Mouse (Mus musculus) liver, embryonic 13.5 days (tissue): Measurements from ENCODE around the gene Tpcn2. TPM values are rescaled to one million over a fixed set of nuclear protein-coding genes. Genes with fewer than 3 reads are reported as not detected.

Experiments used
- ATAC-seq: fragments of 200-750 bp; cut with Nextera tagmentation; 2 replicates; pipeline ENCODE4 v1.8.0; 2017; ENCODE audit warnings: low read depth, mild to moderate bottlenecking, moderate number of reproducible peaks, moderate library complexity
- DNase-seq: peaks from one replicate; pipeline ENCODE4 v3.0.0; 2022
- H3K27ac ChIP-seq: fragments of 300-500 bp; sonication (generic); 2 replicates; pipeline ENCODE4 v1.5.1; 2015; ENCODE audit warnings: moderate library complexity, mild to moderate bottlenecking, inconsistent platforms
- H3K27me3 ChIP-seq: fragments of 300-500 bp; sonication (generic); 2 replicates; pipeline ENCODE4 v1.6.1; 2015; ENCODE audit warnings: mild to moderate bottlenecking, inconsistent platforms
- H3K36me3 ChIP-seq: fragments of 300-500 bp; sonication (generic); 2 replicates; pipeline ENCODE4 v1.6.1; 2015; ENCODE audit warnings: mild to moderate bottlenecking, inconsistent platforms
- H3K4me1 ChIP-seq: fragments of 300-500 bp; sonication (generic); replicated peaks from 2 replicates; pipeline ENCODE4 v1.6.1; 2015; ENCODE audit warnings: inconsistent platforms
- H3K4me2 ChIP-seq: fragments of 300-500 bp; sonication (generic); 2 replicates; pipeline ENCODE4 v1.6.1; 2015; ENCODE audit warnings: inconsistent platforms, mild to moderate bottlenecking, moderate library complexity
- H3K4me3 ChIP-seq: fragments of 300-500 bp; sonication (generic); replicated peaks from 2 replicates; pipeline ENCODE4 v1.5.1; 2015; ENCODE audit warnings: mild to moderate bottlenecking, inconsistent platforms
- H3K9ac ChIP-seq: fragments of 300-500 bp; sonication (generic); 2 replicates; pipeline ENCODE4 v1.6.1; 2015; ENCODE audit warnings: mild to moderate bottlenecking, inconsistent platforms
- H3K9me3 ChIP-seq: fragments of 300-500 bp; sonication (generic); replicated peaks from 2 replicates; pipeline ENCODE4 v1.6.1; 2016; ENCODE audit warnings: inconsistent platforms
- WGBS: fragments of 180-500 bp; shearing (Covaris S2); methylation state at CpG from one replicate; pipeline ENCODE4 v1.1.7; 2015; ENCODE audit not compliant: insufficient replicate concordance; 5-methylcytosine and 5-hydroxymethylcytosine counted together
- polyA plus RNA-seq: library from polyadenylated mRNA; unstranded; fragments of >200 nt; fragmentation: Nextera tagmentation; extraction: Ambion mirVana; gene quantifications from 2 replicates; pipeline ENCODE4 v1.2.1, GENCODE M21; 2015

Gene Tpcn2
- polyA plus RNA-seq, 1 experiment from 2014 or later = 1.9 TPM

DNA sequence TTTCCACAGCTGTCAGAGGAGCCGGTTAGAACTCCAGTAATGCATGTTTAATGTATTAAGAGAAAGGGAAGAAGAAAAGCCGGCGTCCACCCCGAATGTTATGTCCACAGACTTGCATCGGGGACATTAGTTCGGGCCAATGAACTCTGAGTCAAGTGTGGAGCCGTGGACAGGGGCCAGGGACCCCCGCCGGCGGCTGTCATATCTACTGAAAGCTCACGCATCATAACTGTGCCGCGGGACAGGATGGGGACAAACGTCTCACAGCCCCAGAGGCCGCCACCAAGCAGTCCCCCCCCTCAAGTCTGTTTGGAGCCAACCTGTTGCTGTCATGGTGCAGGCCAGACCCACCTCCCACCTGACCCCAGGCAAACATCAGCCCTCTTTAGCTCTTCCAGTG, 110.2 kb downstream of the Tpcn2 start:
- H3K9me3 ChIP-seq = no peaks in the 10 kb centered on the region
- no peak overlapping the region for H3K9ac ChIP-seq
- H3K36me3 ChIP-seq = no peaks in the 10 kb centered on the region
- no peak for DNase-seq
- no peaks in the 10 kb centered on the region for H3K4me1 ChIP-seq
- no peak overlapping the region for H3K4me2 ChIP-seq
- no peak for ATAC-seq
- WGBS = 63% methylated on average over 15 of the region's 15 CpGs
- no peak overlapping the region for H3K4me3 ChIP-seq
- H3K27ac ChIP-seq = no peak overlapping the region
- H3K27me3 ChIP-seq = peaks cover 9% of the 10 kb centered on the region; the same call in 1 of the 2 replicates

DNA sequence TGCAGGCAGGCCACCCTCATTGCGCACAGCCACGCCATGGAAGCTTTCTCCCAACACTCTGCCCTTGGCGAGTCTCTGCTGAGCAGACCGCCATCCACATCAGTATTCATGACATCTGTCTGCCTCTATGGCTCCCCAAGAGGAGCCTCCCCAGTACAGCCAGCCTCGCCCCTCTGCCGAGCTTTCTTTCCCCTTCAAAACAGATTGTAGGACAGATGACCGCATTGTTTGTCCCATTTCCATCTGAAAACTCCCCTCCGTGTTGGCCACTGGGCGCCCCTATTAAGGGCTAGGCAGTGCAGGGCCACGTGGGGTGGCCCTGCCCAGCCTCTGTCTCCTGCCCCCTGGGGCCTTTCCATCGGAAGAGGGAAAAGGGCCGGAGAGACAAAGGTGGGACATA, 110.7 kb downstream of the Tpcn2 start:
- WGBS = 26% methylated on average over 12 of the region's 12 CpGs
- Histone ChIP-seq H3K27me3 (peaks cover 9% of the 10 kb centered on the region; the same call in 1 of the 2 replicates), H3K4me1 (no peaks in the 10 kb centered on the region), H3K36me3 (no peaks in the 10 kb centered on the region), H3K9me3 (no peaks in the 10 kb centered on the region), H3K4me2 (no peak overlapping the region), H3K9ac (no peak overlapping the region), H3K27ac (no peak overlapping the region), H3K4me3 (no peak overlapping the region)
- DNase-seq = no peak
- no peak for ATAC-seq

DNA sequence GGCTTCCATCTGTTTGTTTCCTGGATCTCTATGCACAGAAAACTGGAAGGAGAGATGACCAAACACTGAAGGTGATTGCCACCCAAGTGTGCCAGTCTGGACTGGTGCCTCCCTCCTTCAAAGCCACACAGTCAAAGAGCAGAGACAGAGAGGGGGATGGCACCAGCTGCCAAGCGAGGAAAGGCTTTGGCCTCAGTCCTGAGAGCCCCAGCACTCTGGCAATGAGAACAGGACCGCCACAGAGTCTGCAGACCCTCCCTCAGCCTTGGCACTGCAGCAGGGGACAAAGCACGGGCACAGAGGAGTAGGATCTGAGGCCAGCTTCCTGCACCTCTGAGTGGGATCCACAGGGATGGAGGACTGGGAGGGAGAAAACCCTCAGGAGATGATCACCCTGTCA, 114.1 kb downstream of the Tpcn2 start:
- Histone ChIP-seq H3K4me2 (no peak overlapping the region), H3K36me3 (no peaks in the 10 kb centered on the region), H3K9ac (no peak overlapping the region), H3K4me3 (no peak overlapping the region), H3K27me3 (peaks cover 9% of the 10 kb centered on the region; the same call in 1 of the 2 replicates), H3K9me3 (no peaks in the 10 kb centered on the region), H3K4me1 (no peaks in the 10 kb centered on the region), H3K27ac (no peak overlapping the region)
- DNase-seq (no peak), ATAC-seq (no peak)
- 59% methylated on average over 3 of the region's 3 CpGs for whole genome bisulfite sequencing

DNA sequence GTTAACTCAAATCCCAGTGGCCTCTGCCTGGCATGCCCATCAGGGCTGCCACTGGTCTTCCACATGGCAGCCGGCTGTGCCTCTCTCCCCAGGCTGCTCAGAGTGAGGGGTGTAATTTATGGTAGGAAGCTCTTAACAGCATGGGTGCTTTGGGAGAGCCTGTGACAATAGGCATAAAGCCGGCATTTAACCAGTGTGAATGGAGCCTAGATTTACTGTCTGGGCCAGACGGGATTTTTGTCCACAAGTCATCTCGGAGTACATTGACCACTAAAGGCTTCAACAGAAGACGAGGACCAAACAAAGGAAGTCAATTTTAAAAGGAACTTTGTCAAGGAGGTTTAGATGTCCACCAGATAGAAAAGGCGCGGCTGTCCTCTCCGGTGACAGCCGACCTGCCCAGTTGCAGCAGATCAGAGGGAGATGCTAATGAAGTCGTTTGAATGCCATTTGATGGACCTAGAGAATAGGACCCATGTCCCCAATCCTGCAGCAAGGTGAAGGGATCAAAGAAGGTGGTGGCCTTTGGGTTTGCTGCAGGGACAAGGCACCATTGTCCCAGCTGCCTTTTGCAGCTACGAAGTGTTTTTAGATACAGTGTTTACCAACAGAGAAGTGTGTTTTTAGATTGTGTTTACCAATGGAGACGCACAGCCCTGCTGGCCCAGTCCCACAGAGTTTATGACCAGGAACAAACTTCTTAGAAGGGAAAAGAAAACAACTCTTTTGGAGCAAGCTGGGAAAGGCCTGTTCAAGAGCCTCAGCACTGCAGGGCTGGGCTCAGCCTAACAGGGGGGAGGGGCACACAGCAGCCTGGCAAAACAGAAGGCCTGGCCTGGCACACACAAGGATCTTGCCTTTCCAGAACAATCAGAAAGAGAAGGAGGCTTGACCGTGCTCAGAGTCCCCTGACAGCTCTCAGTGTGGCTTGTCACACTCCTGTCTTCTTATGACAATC, 124.2 kb downstream of the Tpcn2 start:
- ATAC-seq (no peak), DNase-seq (no peak)
- H3K4me3 ChIP-seq = no peak overlapping the region
- no peak overlapping the region for H3K4me2 ChIP-seq
- 51% methylated on average over 13 of the region's 13 CpGs for WGBS
- H3K9me3 ChIP-seq = no peaks in the 10 kb centered on the region
- no peaks in the 10 kb centered on the region for H3K36me3 ChIP-seq
- H3K27me3 ChIP-seq = no peaks in the 10 kb centered on the region
- no peak overlapping the region for H3K9ac ChIP-seq
- no peaks in the 10 kb centered on the region for H3K4me1 ChIP-seq
- no peak overlapping the region for H3K27ac ChIP-seq

DNA sequence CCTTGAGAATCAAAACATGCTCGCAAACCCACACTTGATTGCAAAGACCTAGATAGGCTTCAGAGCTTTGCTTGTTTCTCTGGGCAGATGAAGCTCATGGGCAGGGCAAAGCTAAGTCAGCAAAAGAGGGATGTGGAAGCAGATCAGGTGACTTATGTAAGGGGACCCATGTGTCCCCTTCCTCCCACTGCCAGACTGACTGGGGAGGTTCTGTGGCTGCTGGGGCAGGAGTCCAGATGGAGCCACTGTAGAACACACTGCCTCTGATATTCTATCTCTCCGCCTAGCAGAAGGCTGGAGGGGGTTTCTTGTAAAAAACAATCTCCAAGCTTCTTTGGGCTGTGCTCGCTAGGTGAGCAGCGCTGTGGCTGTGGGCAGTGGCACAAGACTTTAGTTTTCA, 128.1 kb downstream of the Tpcn2 start:
- no peak overlapping the region for H3K9ac ChIP-seq
- no peak for DNase-seq
- H3K4me3 ChIP-seq = no peak overlapping the region
- ATAC-seq = no peak
- H3K36me3 ChIP-seq = no peaks in the 10 kb centered on the region
- no peaks in the 10 kb centered on the region for H3K9me3 ChIP-seq
- H3K4me1 ChIP-seq = no peaks in the 10 kb centered on the region
- H3K27ac ChIP-seq = no peak overlapping the region
- H3K4me2 ChIP-seq = no peak overlapping the region
- no peaks in the 10 kb centered on the region for H3K27me3 ChIP-seq
- 60% methylated on average over 4 of the region's 4 CpGs for WGBS

DNA sequence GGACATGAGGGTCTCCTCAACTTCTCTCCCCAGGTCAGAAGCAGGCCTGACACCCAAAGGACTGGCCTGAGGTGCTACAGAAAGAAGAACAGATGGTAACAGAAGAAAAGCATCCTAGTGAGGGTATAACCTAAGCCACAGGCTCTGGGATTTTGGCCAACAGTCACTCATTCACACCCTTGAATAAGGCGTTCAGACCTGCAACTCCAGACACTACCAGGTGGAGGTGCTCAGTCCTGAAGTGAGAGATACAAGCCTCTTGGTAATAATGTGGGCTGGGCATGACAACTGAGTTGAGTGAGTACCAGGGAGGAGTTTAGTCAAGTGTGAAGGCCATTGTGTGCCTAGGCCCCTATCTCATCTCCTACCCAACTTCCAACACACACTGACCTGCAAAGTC, 129.7 kb downstream of the Tpcn2 start:
- no peak overlapping the region for H3K9ac ChIP-seq
- H3K27ac ChIP-seq = no peak overlapping the region
- no peaks in the 10 kb centered on the region for H3K36me3 ChIP-seq
- WGBS = 40% methylated on average over 1 of the region's 1 CpGs
- H3K27me3 ChIP-seq = no peaks in the 10 kb centered on the region
- no peaks in the 10 kb centered on the region for H3K4me1 ChIP-seq
- H3K4me2 ChIP-seq = no peak overlapping the region
- DNase-seq (no peak), ATAC-seq (no peak)
- no peak overlapping the region for H3K4me3 ChIP-seq
- no peaks in the 10 kb centered on the region for H3K9me3 ChIP-seq

DNA sequence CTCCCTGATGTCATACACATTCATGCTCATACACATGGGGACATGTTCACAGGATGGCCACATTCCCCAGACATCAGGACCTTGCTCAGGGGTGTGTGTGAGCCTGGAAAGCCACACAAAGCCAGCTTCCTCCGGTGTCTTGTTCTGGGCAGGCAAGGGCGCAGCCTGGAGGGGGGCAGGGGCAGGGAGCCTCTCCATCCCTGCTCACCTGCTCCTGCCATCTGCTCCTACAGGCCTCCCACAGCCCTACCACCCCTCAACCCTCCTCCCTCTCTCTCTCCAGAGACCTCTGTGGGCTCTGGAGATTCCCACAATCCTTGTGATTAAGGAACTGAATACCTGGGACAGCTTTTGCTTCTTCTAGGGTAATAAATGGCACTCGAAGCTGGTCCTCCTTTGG, 132.0 kb downstream of the Tpcn2 start:
- no peak overlapping the region for H3K4me3 ChIP-seq

DNA sequence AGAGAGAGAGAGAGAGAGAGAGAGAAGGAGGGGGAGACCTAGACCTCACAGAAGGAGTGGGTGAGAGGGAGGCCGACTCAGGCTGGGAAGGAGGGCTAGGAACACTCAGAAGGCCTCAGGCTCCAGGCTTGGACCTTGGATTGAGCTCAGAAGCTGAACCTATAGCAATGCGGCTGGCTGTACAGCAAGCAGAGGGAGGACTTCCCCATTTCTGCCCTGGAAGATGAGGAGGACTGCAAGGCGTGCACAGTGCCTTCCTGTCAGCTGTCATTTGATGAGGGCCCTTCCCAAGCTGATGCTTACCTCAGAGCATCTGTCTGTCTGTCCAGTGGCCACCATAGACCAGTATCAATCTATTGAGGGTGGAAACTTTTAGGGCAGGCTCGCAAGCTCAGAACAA, 134.9 kb downstream of the Tpcn2 start:
- H3K27me3 ChIP-seq = no peaks in the 10 kb centered on the region
- no peak overlapping the region for H3K4me2 ChIP-seq
- no peaks in the 10 kb centered on the region for H3K4me1 ChIP-seq
- H3K9ac ChIP-seq = no peak overlapping the region
- H3K4me3 ChIP-seq = no peak overlapping the region
- DNase-seq = no peak
- 29% methylated on average over 4 of the region's 4 CpGs for WGBS
- no peak overlapping the region for H3K27ac ChIP-seq
- ATAC-seq = no peak
- no peaks in the 10 kb centered on the region for H3K36me3 ChIP-seq
- H3K9me3 ChIP-seq = 0 out of 2 replicates have a peak, but pooled peaks cover 3% of the 10 kb centered on the region

More for the DNA sequence above, 132.0 kb downstream of the Tpcn2 start:
- Histone ChIP-seq H3K9me3 (0 out of 2 replicates have a peak, but pooled peaks cover 3% of the 10 kb centered on the region), H3K36me3 (no peaks in the 10 kb centered on the region), H3K4me2 (no peak overlapping the region), H3K27ac (no peak overlapping the region), H3K9ac (no peak overlapping the region), H3K27me3 (no peaks in the 10 kb centered on the region), H3K4me1 (no peaks in the 10 kb centered on the region)
- no peak for ATAC-seq
- no peak for DNase-seq
- 46% methylated on average over 3 of the region's 3 CpGs for whole genome bisulfite sequencing

DNA sequence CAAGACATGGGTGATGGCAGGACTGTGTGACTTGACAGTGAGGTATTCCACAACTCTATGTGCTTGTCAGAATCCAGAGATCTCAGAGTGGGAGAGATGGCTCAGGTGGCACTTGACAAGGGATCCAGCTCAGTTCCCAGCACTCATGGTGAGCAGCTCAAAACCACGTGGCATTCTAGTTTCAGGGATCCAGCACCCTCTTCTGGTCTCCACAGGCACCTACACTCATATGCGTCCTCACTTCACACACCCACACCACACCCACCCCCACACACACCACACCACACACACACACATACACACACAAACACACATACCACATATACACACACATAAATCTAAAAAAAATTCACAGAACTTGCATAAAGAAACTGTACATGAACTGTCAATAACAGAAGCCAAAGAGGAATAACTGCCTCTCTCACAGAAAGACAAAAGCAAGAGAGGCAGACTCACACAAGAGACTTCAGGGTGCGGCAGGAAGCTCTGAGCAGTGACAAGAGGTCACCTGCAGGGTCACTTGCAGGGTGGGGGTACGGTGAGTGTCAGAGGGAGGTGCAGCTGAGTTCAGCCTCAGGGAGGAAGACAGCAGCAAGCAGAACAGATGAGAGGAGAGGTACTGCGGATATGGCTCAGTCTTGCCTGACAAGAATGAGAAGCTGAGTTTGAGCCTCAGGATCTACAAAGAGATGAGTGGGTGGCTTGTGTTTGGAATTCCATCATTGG, 135.7 kb downstream of the Tpcn2 start:
- Histone ChIP-seq H3K36me3 (no peaks in the 10 kb centered on the region), H3K4me1 (no peaks in the 10 kb centered on the region), H3K27me3 (no peaks in the 10 kb centered on the region), H3K27ac (no peak overlapping the region), H3K4me3 (no peak overlapping the region), H3K4me2 (no peak overlapping the region), H3K9me3 (0 out of 2 replicates have a peak, but pooled peaks cover 3% of the 10 kb centered on the region), H3K9ac (no peak overlapping the region)
- ATAC-seq = no peak
- 60% methylated on average over 5 of the region's 5 CpGs for WGBS
- no peak for DNase-seq

DNA sequence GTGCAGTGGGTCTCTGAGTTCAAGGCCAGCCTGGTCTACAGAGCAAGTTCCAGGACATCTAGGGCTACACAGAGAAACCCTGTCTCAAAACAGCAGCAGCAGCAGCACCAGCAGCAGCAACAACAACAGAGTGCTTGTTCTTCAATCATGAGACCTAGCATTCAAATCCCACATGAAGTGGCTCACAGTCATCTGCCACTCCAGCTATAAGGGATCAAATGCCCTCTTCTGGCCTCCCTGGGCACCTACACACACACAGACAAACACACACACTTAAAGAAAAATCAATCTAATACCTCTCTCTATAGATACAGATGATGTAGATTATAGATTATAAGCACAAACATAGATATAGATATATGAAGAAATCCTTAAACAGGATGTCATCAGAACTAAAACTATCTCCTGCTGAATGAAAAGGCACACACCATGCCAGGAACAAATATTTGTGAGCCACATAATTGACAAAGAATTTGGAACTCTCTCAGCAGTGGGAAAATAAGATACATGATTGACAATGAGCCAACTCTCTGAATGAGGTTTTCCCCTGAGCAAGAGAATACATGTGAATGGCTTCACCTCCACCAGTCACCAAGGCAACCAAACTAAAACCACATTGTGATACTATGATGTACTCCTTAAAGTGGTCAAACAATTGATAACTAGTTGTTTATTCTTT, 137.4 kb downstream of the Tpcn2 start:
- H3K4me1 ChIP-seq = no peaks in the 10 kb centered on the region
- no peak overlapping the region for H3K9ac ChIP-seq
- ATAC-seq = no peak
- H3K4me2 ChIP-seq = no peak overlapping the region
- no peaks in the 10 kb centered on the region for H3K27me3 ChIP-seq
- H3K36me3 ChIP-seq = no peaks in the 10 kb centered on the region
- DNase-seq = no peak
- H3K4me3 ChIP-seq = no peak overlapping the region
- H3K27ac ChIP-seq = no peak overlapping the region
- 0 out of 2 replicates have a peak, but pooled peaks cover 3% of the 10 kb centered on the region for H3K9me3 ChIP-seq

DNA sequence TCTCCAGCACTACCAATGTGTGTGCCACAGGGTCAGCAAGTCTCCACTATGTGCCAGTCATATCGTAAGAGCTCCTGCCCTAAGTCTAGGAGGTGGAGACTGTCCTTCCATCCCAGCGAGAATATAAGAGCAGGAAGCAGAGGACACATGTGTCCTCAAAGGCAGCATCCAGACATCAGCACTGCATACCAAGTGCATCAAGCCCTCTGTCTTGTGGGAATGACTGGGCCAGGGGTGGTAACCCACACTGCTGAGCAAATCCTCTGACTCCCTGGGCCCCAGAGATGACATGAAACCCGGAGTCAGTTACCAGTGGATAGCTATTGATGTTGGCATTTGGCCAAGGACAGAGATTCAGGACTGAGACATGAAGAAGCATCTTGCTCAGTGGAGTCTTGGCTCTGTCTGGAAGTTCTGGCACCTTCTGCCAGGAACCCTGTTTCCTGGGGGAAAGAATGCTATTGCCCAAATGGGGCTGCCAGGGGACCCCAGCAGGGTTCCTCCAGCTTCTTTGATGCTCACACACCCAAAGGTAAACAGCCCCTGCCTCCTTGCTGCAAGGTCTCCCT, 140.2 kb downstream of the Tpcn2 start:
- 59% methylated on average over 3 of the region's 3 CpGs for WGBS
- Histone ChIP-seq H3K27me3 (no peaks in the 10 kb centered on the region), H3K9ac (no peak overlapping the region), H3K9me3 (0 out of 2 replicates have a peak, but pooled peaks cover 3% of the 10 kb centered on the region), H3K4me1 (no peaks in the 10 kb centered on the region), H3K36me3 (no peaks in the 10 kb centered on the region), H3K27ac (no peak overlapping the region), H3K4me3 (no peak overlapping the region), H3K4me2 (no peak overlapping the region)
- ATAC-seq (no peak), DNase-seq (no peak)
